Mouse (Mus musculus) testis, adult 10 weeks (tissue): ENCODE measurements around the gene Olfr714. TPM values are rescaled to one million over a fixed set of nuclear protein-coding genes. Genes with fewer than 3 reads are reported as not detected.

Experiments
- polyA plus RNA-seq: library from polyadenylated mRNA; stranded (reverse); fragments of 350-450 nt; fragmentation: Illumina TruSeq; extraction: RNeasy Lipid Tissue Mini Kit (QIAGEN cat#74804); gene quantifications from one replicate; pipeline ENCODE4 v1.2.3, GENCODE M21; 2014; ENCODE audit warnings: low read depth, low replicate concordance

Gene Olfr714
- polyA plus RNA-seq, result not detected

GRCm38 (mm10) chr7:107070681-107071080 lies at the start of gene Olfr714:
Gene Olfr714, plus strand, starts transcription at chr7:107070981.

GRCm38 (mm10) chr7:107030874-107031273 lies 39.9 kb upstream of the Olfr714 start, which contains the start of gene Olfr713:
Gene Olfr713, plus strand, starts transcription at chr7:107031174.

GRCm38 (mm10) chr7:107092920-107093319 lies 22.1 kb downstream of the Olfr714 start, which contains the start of gene Olfr17:
Gene Olfr17, plus strand, starts transcription at chr7:107093220.

DNA sequence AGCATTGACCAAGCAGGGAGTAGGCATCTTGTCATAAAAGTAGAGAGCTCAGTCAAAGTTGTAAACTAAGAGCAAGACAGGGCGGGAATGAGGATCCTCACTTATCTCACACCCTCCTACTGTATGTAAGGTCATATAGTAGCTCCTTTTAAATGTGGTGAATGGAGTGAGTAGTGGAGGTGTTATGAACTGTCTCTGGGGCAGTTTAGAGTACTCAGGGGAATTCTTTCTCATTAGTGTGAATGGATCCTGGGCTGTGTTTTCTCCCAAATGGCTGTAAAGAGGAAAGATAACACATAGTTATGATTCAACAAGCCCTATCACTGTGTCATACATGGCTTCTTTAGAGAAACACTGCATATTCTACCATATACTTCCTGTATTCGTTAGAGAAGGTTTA lies 39.5 kb downstream of the Olfr714 start, which contains the start of gene Olfr715b:
Gene Olfr715b, minus strand, starts transcription at position 101 of the 400 bp plus-strand sequence.

Other genes with a start within 250 kb of the Olfr714 start
- not detected for gene Olfr702, start 237.1 kb upstream of the Olfr714 start, polyA plus RNA-seq
- 1.0 TPM for gene Olfr703, start 227.6 kb upstream of the Olfr714 start, polyA plus RNA-seq
- gene Olfr704, start 207.8 kb upstream of the Olfr714 start, polyA plus RNA-seq, result not detected
- gene Olfr705, start 194.1 kb upstream of the Olfr714 start, polyA plus RNA-seq, result not detected
- not detected for gene Olfr706, start 182.8 kb upstream of the Olfr714 start, polyA plus RNA-seq
- gene Olfr707, start 169.7 kb upstream of the Olfr714 start, polyA plus RNA-seq, result not detected
- gene Olfr1532-ps1, start 163.0 kb upstream of the Olfr714 start, polyA plus RNA-seq, result not detected
- gene Olfr709-ps1, start 138.8 kb upstream of the Olfr714 start, polyA plus RNA-seq, result not detected
- gene Olfr710, start 122.7 kb upstream of the Olfr714 start, polyA plus RNA-seq, result not detected
- gene Olfr6, start 107.0 kb upstream of the Olfr714 start, polyA plus RNA-seq, result 0.07 TPM
- gene Olfr711, start 95.5 kb upstream of the Olfr714 start, polyA plus RNA-seq, result not detected
- gene Olfr2, start 64.9 kb upstream of the Olfr714 start, polyA plus RNA-seq, result not detected
- not detected for gene Olfr713, start 39.8 kb upstream of the Olfr714 start, polyA plus RNA-seq
- not detected for gene Olfr17, start 22.2 kb downstream of the Olfr714 start, polyA plus RNA-seq
- 0.04 TPM for gene Olfr715b, start 39.4 kb downstream of the Olfr714 start, polyA plus RNA-seq
- not detected for gene Olfr715, start 60.1 kb downstream of the Olfr714 start, polyA plus RNA-seq
- gene Olfr716, start 67.3 kb downstream of the Olfr714 start, polyA plus RNA-seq, result 0.07 TPM
- 471 TPM for gene Nlrp14, start 96.0 kb downstream of the Olfr714 start, polyA plus RNA-seq
- 12.4 TPM for gene Rbmxl2, start 138.5 kb downstream of the Olfr714 start, polyA plus RNA-seq